Mouse (Mus musculus) frontal cortex, adult (tissue): ENCODE data around the gene Hsd17b14.

Source experiments
- ATAC-seq: cut with Nextera tagmentation; 2 replicates; pipeline ENCODE4 v1.9.2; 2017; ENCODE audit warnings: mild to moderate bottlenecking, moderate library complexity, mixed read lengths; ENCODE audit not compliant: low TSS enrichment

The Hsd17b14 gene

GRCm38 (mm10) chr7:45529461-45529860, 25.2 kb upstream of the Hsd17b14 start:
- no peak for ATAC-seq

GRCm38 (mm10) chr7:45530643-45531042, 24.1 kb upstream of the Hsd17b14 start:
- ATAC-seq = no peak

GRCm38 (mm10) chr7:45535676-45536075, 19.0 kb upstream of the Hsd17b14 start:
- ATAC-seq = no peak

- no peak for ATAC-seq
These were observed 17.1 kb upstream of the Hsd17b14 start for GRCm38 (mm10) chr7:45537602-45538001.

- peak; percentile 81 for ATAC-seq
These were observed 16.3 kb upstream of the Hsd17b14 start for GRCm38 (mm10) chr7:45538163-45539041.

GRCm38 (mm10) chr7:45539095-45539494, 15.6 kb upstream of the Hsd17b14 start:
- no peak for ATAC-seq

GRCm38 (mm10) chr7:45540213-45540612, 14.5 kb upstream of the Hsd17b14 start:
- ATAC-seq = no peak

GRCm38 (mm10) chr7:45544525-45544924, 10.2 kb upstream of the Hsd17b14 start:
- ATAC-seq = no peak

- no peak for ATAC-seq
These were observed 4.9 kb upstream of the Hsd17b14 start for GRCm38 (mm10) chr7:45549641-45550436.

- no peak for ATAC-seq
These were observed 3.7 kb upstream of the Hsd17b14 start for GRCm38 (mm10) chr7:45550821-45551511.

GRCm38 (mm10) chr7:45551512-45551883, 3.2 kb upstream of the Hsd17b14 start:
- no peak for ATAC-seq

GRCm38 (mm10) chr7:45553519-45553918, 1.2 kb upstream of the Hsd17b14 start:
- ATAC-seq = no peak

- no peak for ATAC-seq
These were observed 703 bp upstream of the Hsd17b14 start for GRCm38 (mm10) chr7:45553990-45554389.

- ATAC-seq = peak; percentile 73; the same call in 1 of the 2 replicates
These were observed 1.1 kb downstream of the Hsd17b14 start for GRCm38 (mm10) chr7:45555787-45556186.

- no peak for ATAC-seq
These were observed 4.2 kb downstream of the Hsd17b14 start for GRCm38 (mm10) chr7:45558907-45559306.

- ATAC-seq = no peak
These were observed 5.5 kb downstream of the Hsd17b14 start for GRCm38 (mm10) chr7:45560241-45560640.

- ATAC-seq = peak; percentile 69; the same call in 1 of the 2 replicates
These were observed 6.3 kb downstream of the Hsd17b14 start for GRCm38 (mm10) chr7:45560843-45561623.

GRCm38 (mm10) chr7:45561624-45562520, 7.2 kb downstream of the Hsd17b14 start:
- no peak; the same call in 1 of the 2 replicates for ATAC-seq

- ATAC-seq = no peak
These were observed 10.1 kb downstream of the Hsd17b14 start for GRCm38 (mm10) chr7:45564811-45565210.

- ATAC-seq = no peak
These were observed 10.8 kb downstream of the Hsd17b14 start for GRCm38 (mm10) chr7:45565446-45565845.
